Mouse (Mus musculus): ENCODE measurements around the gene Gas2. TPM values are rescaled to one million over a fixed set of nuclear protein-coding genes. Genes with fewer than 3 reads are reported as not detected.

The Gas2 gene
- total and polyA plus RNA-seq, 3 experiments = 2.3 to 4.3 (median 4.3) TPM

- Histone ChIP-seq H3K27me3 (ENCODE audit: control insufficient read depth, insufficient read depth, low read length) (no peaks in the 10 kb centered on the region), H3K4me1 (ENCODE audit: control insufficient read depth, insufficient read depth, low read length) (no peaks in the 10 kb centered on the region), H3K27ac (no peak overlapping the region), H3K36me3 (ENCODE audit: control insufficient read depth, insufficient read depth, low read length) (no peaks in the 10 kb centered on the region), H3K9ac (ENCODE audit: low read depth, low read length) (no peak overlapping the region), H3K79me2 (replicated peaks; ENCODE audit: control insufficient read depth, insufficient read depth, low read length) (no peaks in the 10 kb centered on the region; the same call in 1 of the 2 replicates), H3K4me3 (no peak overlapping the region)
- 84% methylated on average over 11 of the region's 11 CpGs for WGBS
- DNase-seq = no peak
- intact Hi-C loops (cut with DNase I) = no loop called here
- no peak for TF ChIP-seq CTCF (IDR thresholded peaks at IDR 0.05)
- TF ChIP-seq POLR2A (IDR thresholded peaks at IDR 0.05; ENCODE audit: insufficient read depth, low read depth, low read length) = no peak
- no peak for TF ChIP-seq EP300 (IDR thresholded peaks at IDR 0.05; ENCODE audit: insufficient read depth, low read depth, low read length)
Observed at GRCm38 (mm10) chr7:51887678-51888567, 26.1 kb downstream of the Gas2 start.

- Histone ChIP-seq H3K4me1 (ENCODE audit: control insufficient read depth, insufficient read depth, low read length) (no peaks in the 10 kb centered on the region), H3K27ac (no peak overlapping the region), H3K9ac (ENCODE audit: low read depth, low read length) (no peak overlapping the region), H3K79me2 (replicated peaks; ENCODE audit: control insufficient read depth, insufficient read depth, low read length) (no peaks in the 10 kb centered on the region; the same call in 1 of the 2 replicates), H3K27me3 (ENCODE audit: control insufficient read depth, insufficient read depth, low read length) (no peaks in the 10 kb centered on the region), H3K36me3 (ENCODE audit: control insufficient read depth, insufficient read depth, low read length) (no peaks in the 10 kb centered on the region), H3K4me3 (no peak overlapping the region)
- WGBS = 90% methylated on average over 7 of the region's 7 CpGs
- no peak for DNase-seq
- intact Hi-C loops (cut with DNase I) = no loop called here
- no peak for TF ChIP-seq CTCF (IDR thresholded peaks at IDR 0.05)
- no peak for TF ChIP-seq POLR2A (IDR thresholded peaks at IDR 0.05; ENCODE audit: insufficient read depth, low read depth, low read length)
- TF ChIP-seq EP300 (IDR thresholded peaks at IDR 0.05; ENCODE audit: insufficient read depth, low read depth, low read length) = no peak
Observed at GRCm38 (mm10) chr7:51889601-51890000, 27.8 kb downstream of the Gas2 start.

- no peaks in the 10 kb centered on the region; the same call in 1 of the 2 replicates for H3K79me2 ChIP-seq (replicated peaks; ENCODE audit: control insufficient read depth, insufficient read depth, low read length)
- no peaks in the 10 kb centered on the region for H3K36me3 ChIP-seq (ENCODE audit: control insufficient read depth, insufficient read depth, low read length)
- H3K9ac ChIP-seq (ENCODE audit: low read depth, low read length) = no peak overlapping the region
- TF ChIP-seq EP300 (IDR thresholded peaks at IDR 0.05; ENCODE audit: insufficient read depth, low read depth, low read length) = no peak
- TF ChIP-seq CTCF (IDR thresholded peaks at IDR 0.05) = no peak
- TF ChIP-seq POLR2A (IDR thresholded peaks at IDR 0.05; ENCODE audit: insufficient read depth, low read depth, low read length) = no peak
- H3K4me1 ChIP-seq (ENCODE audit: control insufficient read depth, insufficient read depth, low read length) = no peaks in the 10 kb centered on the region; the same call in 1 of the 2 replicates
- no peak overlapping the region for H3K4me3 ChIP-seq
- 97% methylated on average over 1 of the region's 1 CpGs for WGBS
- H3K27ac ChIP-seq = no peak overlapping the region
- intact Hi-C loops (cut with DNase I) = no loop called here
- no peaks in the 10 kb centered on the region for H3K27me3 ChIP-seq (ENCODE audit: control insufficient read depth, insufficient read depth, low read length)
- DNase-seq = no peak
Observed at GRCm38 (mm10) chr7:51892224-51892965, 30.6 kb downstream of the Gas2 start.

GRCm38 (mm10) chr7:51893008-51893407, 31.2 kb downstream of the Gas2 start:
- DNase-seq = no peak
- Histone ChIP-seq H3K79me2 (replicated peaks; ENCODE audit: control insufficient read depth, insufficient read depth, low read length) (no peaks in the 10 kb centered on the region; the same call in 1 of the 2 replicates), H3K36me3 (ENCODE audit: control insufficient read depth, insufficient read depth, low read length) (no peaks in the 10 kb centered on the region), H3K4me1 (ENCODE audit: control insufficient read depth, insufficient read depth, low read length) (no peaks in the 10 kb centered on the region; the same call in 1 of the 2 replicates), H3K4me3 (no peak overlapping the region), H3K9ac (ENCODE audit: low read depth, low read length) (no peak overlapping the region), H3K27me3 (ENCODE audit: control insufficient read depth, insufficient read depth, low read length) (no peaks in the 10 kb centered on the region), H3K27ac (no peak overlapping the region)
- TF ChIP-seq POLR2A (IDR thresholded peaks at IDR 0.05; ENCODE audit: insufficient read depth, low read depth, low read length) (no peak), CTCF (IDR thresholded peaks at IDR 0.05) (no peak), EP300 (IDR thresholded peaks at IDR 0.05; ENCODE audit: insufficient read depth, low read depth, low read length) (no peak)
- 91% methylated on average over 4 of the region's 4 CpGs for WGBS
- intact Hi-C loops (cut with DNase I) = no loop called here

GRCm38 (mm10) chr7:51894133-51894801, 32.5 kb downstream of the Gas2 start:
- no peak overlapping the region for H3K4me3 ChIP-seq
- no peaks in the 10 kb centered on the region; the same call in 1 of the 2 replicates for H3K4me1 ChIP-seq (ENCODE audit: control insufficient read depth, insufficient read depth, low read length)
- no peak overlapping the region for H3K27ac ChIP-seq
- no peaks in the 10 kb centered on the region for H3K27me3 ChIP-seq (ENCODE audit: control insufficient read depth, insufficient read depth, low read length)
- intact Hi-C loops (cut with DNase I) = no loop called here
- 85% methylated on average over 4 of the region's 4 CpGs for WGBS
- no peaks in the 10 kb centered on the region; the same call in 1 of the 2 replicates for H3K79me2 ChIP-seq (replicated peaks; ENCODE audit: control insufficient read depth, insufficient read depth, low read length)
- DNase-seq = no peak
- no peak for TF ChIP-seq POLR2A (IDR thresholded peaks at IDR 0.05; ENCODE audit: insufficient read depth, low read depth, low read length)
- TF ChIP-seq CTCF (IDR thresholded peaks at IDR 0.05) = no peak
- TF ChIP-seq EP300 (IDR thresholded peaks at IDR 0.05; ENCODE audit: insufficient read depth, low read depth, low read length) = no peak
- H3K36me3 ChIP-seq (ENCODE audit: control insufficient read depth, insufficient read depth, low read length) = no peaks in the 10 kb centered on the region
- no peak overlapping the region for H3K9ac ChIP-seq (ENCODE audit: low read depth, low read length)
